Mouse (Mus musculus): ENCODE measurements around the gene Afm.

DNA sequence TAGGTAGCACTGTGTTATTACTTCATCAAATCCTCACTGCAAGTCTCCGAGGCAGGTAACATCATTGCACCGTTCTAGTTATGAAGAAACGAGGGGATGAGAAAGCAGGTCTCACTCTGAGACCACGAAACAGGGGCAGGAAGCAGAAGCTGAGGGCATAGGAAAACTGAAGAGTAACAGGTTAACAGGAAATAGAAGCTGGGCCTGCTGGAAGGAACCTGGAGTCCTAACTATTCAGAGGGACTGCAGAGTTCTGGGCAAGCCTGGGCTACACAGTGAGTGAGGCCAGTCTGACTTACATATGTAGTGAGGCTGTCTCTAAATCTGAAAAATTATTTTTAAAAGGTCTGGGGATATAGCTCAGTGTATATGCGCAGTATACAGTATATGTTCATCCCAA is 69.4 kb downstream of the Afm start:
- TF ChIP-seq CTCF (IDR thresholded peaks at IDR 0.05; ENCODE audit: extremely low read depth, insufficient read length, insufficient replicate concordance, low read depth, low read length) = no peak
- no peak for TF ChIP-seq POLR2A (IDR thresholded peaks at IDR 0.05; ENCODE audit: low read depth, low read length)
